Mouse (Mus musculus): ENCODE measurements around the gene Lrmda.

DNA sequence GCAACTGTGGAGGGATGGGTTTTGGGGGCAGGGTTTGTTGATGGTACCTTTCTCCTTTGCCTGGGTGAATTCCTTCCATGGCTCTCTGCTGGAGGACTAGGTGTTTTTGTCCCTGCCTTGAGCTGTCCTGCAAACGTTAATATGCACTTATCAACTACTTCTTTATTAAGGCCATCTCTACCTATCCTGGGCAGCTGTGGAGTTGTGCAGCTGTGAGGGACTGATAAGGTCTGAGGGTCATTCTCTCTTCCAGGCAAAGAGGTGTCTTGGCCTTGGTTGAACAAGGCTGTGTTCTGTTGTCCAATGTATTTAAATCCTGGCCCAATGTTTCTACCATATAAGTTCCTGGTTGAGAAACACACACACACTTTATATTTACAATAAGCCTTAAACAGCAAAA lies 29.8 kb downstream of the Lrmda start:
- TF ChIP-seq CTCF (IDR thresholded peaks at IDR 0.05 in 2 of 3, conservative IDR thresholded peaks at IDR 0.05 in 1 of 3; ENCODE audit: control insufficient read depth in 1 of 3, insufficient read depth in 1 of 3, low read depth in 2 of 3, low read length in 3 of 3, poor library complexity in 1 of 3, severe bottlenecking in 1 of 3), result no peak
- TF ChIP-seq GABPA (IDR thresholded peaks at IDR 0.05; ENCODE audit: low read depth, low read length), result no peak
- TF ChIP-seq SMC3 (IDR thresholded peaks at IDR 0.05; ENCODE audit: low read depth, low read length), result no peak
- TF ChIP-seq TBP (IDR thresholded peaks at IDR 0.05; ENCODE audit: low read depth, low read length), result no peak
- no peak for TF ChIP-seq POLR2A (IDR thresholded peaks at IDR 0.05; ENCODE audit: control insufficient read depth in 1 of 2, insufficient read depth in 1 of 2, low read depth in 1 of 2, low read length in 2 of 2, poor library complexity in 1 of 2)
- TF ChIP-seq ZMIZ1 (IDR thresholded peaks at IDR 0.05; ENCODE audit: low read depth, low read length), result no peak
- no peak for TF ChIP-seq MAZ (IDR thresholded peaks at IDR 0.05; ENCODE audit: low read depth, low read length)
- no peak for TF ChIP-seq E2F4 (IDR thresholded peaks at IDR 0.05; ENCODE audit: borderline replicate concordance, low read depth, low read length)
- TF ChIP-seq EP300 (IDR thresholded peaks at IDR 0.05; ENCODE audit: low read depth in 1 of 2, low read length in 2 of 2), result peak; percentile 15 to 51; a peak in 2 of 4 replicates
- TF ChIP-seq RAD21 (IDR thresholded peaks at IDR 0.05; ENCODE audit: low read depth, low read length), result no peak
- TF ChIP-seq POLR2AphosphoS2 (IDR thresholded peaks at IDR 0.05; ENCODE audit: low read length), result no peak
- no peak for TF ChIP-seq JUND (IDR thresholded peaks at IDR 0.05; ENCODE audit: low read depth, low read length)
- no peak for TF ChIP-seq MEF2A (IDR thresholded peaks at IDR 0.05; ENCODE audit: extremely low read depth, insufficient replicate concordance, low read depth, low read length, poor library complexity, severe bottlenecking)
